In the genomic region with DNA sequence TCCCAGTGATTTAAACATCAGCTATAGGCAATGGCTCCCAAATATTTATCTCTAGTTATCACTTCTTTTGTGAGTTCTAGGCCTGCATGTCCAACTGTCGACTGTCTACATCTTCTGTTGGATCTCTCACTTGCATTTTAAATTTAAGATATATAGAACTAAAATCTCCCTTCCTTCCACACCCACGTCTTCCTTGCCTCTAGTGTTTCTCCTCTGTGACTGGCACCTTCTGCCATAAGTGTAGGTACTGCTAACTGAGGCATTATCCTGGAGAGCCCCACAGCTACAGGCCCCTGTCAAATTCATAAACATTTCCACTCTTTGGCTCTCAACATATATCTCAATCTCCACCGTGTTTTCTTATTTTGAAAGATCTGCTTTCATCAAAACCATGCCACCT, we compare ENCODE assay signal across 22 mouse cellular contexts.
"Had no signal": no experiment of that assay in that cellular context is flagged by ENCODE, and none has a peak within 500 bp of the region (broad histone marks: within the 10 kb centered on the region; RNA-seq: fewer than 3 reads in every experiment).

No protein-coding gene starts in this region.

- DNase-seq: heart, postnatal 10 days; heart, postnatal 14 days; heart, postnatal 36 days; heart, postnatal 4 days; kidney, adult 11 months; kidney, adult 18-20 months; kidney, adult 2 months; kidney, adult 8-10 months; kidney, adult 9 months; kidney, postnatal 10 days; kidney, postnatal 14 days; kidney, postnatal 25 days; kidney, postnatal 36 days; kidney, postnatal 4 days; layer of hippocampus, adult 9-11 months; layer of hippocampus, postnatal 36 days had no signal

- ATAC-seq: hindbrain, embryonic 16.5 days; hindbrain, postnatal 0 days; inflammation-experienced regulatory T-cells, adult 6 months; intestine, embryonic 15.5 days; intestine, embryonic 16.5 days; intestine, postnatal 0 days had no signal
